Mouse (Mus musculus) ES-E14 (cell line): ENCODE results near the gene Myl6. TPM values are rescaled to one million over a fixed set of nuclear protein-coding genes. Genes with fewer than 3 reads are reported as not detected.
"Not testable (repeated sequence)": the region's sequence is repeated elsewhere in the genome, so short reads cannot be mapped to it uniquely, and the experiment has no call there.

Experiments
- DNase-seq: peaks from one replicate; pipeline ENCODE4 v3.0.0-alpha.2; 2013; ENCODE audit warnings: low read depth, low spot score
- H3K27ac ChIP-seq: 2 replicates; pipeline ENCODE4 v1.5.1; 2012; ENCODE audit warnings: low read depth, mild to moderate bottlenecking, low read length, moderate library complexity, mixed read lengths; ENCODE audit not compliant: poor library complexity, insufficient read depth, severe bottlenecking
- H3K36me3 ChIP-seq: 2 replicates; pipeline ENCODE4 v1.6.1; 2012; ENCODE audit warnings: mild to moderate bottlenecking, low read length, moderate library complexity, mixed read lengths; ENCODE audit not compliant: control insufficient read depth, poor library complexity, insufficient read depth, severe bottlenecking
- H3K4me1 ChIP-seq, 2 experiments: fragments of 150-350 bp in 1 of 2; sonication (generic) in 1 of 2; 2 replicates each; pipeline ENCODE4 v1.6.1; 2012; ENCODE audit warnings: low read length in 2 of 2, mild to moderate bottlenecking in 1 of 2, mixed read lengths in 1 of 2; ENCODE audit not compliant: control insufficient read depth in 2 of 2, insufficient read depth in 2 of 2, poor library complexity in 1 of 2
- H3K4me3 ChIP-seq, 2 experiments: fragments of 150-350 bp in 1 of 2; sonication (generic) in 1 of 2; 2 replicates each; pipeline ENCODE4 v1.5.1; 2012; ENCODE audit warnings: low read length in 2 of 2, low read depth in 1 of 2, mild to moderate bottlenecking in 1 of 2, mixed read lengths in 1 of 2; ENCODE audit not compliant: insufficient read depth in 1 of 2, poor library complexity in 1 of 2, severe bottlenecking in 1 of 2
- H3K9ac ChIP-seq: 2 replicates; pipeline ENCODE4 v1.6.1; 2012; ENCODE audit warnings: low read depth, mild to moderate bottlenecking, low read length, mixed read lengths; ENCODE audit not compliant: poor library complexity, insufficient read depth, severe bottlenecking
- H3K9me3 ChIP-seq: fragments of 150-350 bp; sonication (generic); 2 replicates; pipeline ENCODE4 v1.6.1; 2012; ENCODE audit warnings: low read depth, mild to moderate bottlenecking, low read length; ENCODE audit not compliant: control insufficient read depth, insufficient read depth
- CHD2 ChIP-seq: IDR thresholded peaks from 2 replicates; pipeline ENCODE4 v1.6.1; 2014; ENCODE audit warnings: mild to moderate bottlenecking, low read depth, low read length, inconsistent platforms
- HCFC1 ChIP-seq: IDR thresholded peaks from 2 replicates; pipeline ENCODE4 v1.6.1; 2012; ENCODE audit warnings: low read length, inconsistent platforms, borderline replicate concordance; ENCODE audit not compliant: insufficient read depth
- MAFK ChIP-seq: IDR thresholded peaks from 2 replicates; pipeline ENCODE4 v1.6.1; 2014; ENCODE audit warnings: mild to moderate bottlenecking, low read depth, low read length, inconsistent platforms; ENCODE audit not compliant: insufficient read depth
- ZC3H11A ChIP-seq: IDR thresholded peaks from 2 replicates; pipeline ENCODE4 v1.6.1; 2012; ENCODE audit warnings: low read depth, mild to moderate bottlenecking, inconsistent platforms, low read length, borderline replicate concordance
- ZNF384 ChIP-seq: IDR thresholded peaks from 2 replicates; pipeline ENCODE4 v1.6.1; 2012; ENCODE audit warnings: low read depth, low read length, inconsistent platforms
- in situ Hi-C, 2 experiments: fragments of 600-800 bp; cut with MboI; formaldehyde crosslinking; loops; one replicate each; pipeline ENCODE4 v1.15.1; 2025; ENCODE audit warnings: low sequenced_read_pairs in 2 of 2, inconsistent platforms in 1 of 2; ENCODE audit not compliant: unreplicated experiment in 2 of 2
- total RNA-seq: library from RNA; depleted of rRNA; stranded (reverse); fragments of 300-350 nt; gene quantifications from 2 replicates; pipeline ENCODE4 v1.2.3, GENCODE M21; 2012

Gene Myl6
- total RNA-seq, 1 experiment: 1,090 TPM

DNA sequence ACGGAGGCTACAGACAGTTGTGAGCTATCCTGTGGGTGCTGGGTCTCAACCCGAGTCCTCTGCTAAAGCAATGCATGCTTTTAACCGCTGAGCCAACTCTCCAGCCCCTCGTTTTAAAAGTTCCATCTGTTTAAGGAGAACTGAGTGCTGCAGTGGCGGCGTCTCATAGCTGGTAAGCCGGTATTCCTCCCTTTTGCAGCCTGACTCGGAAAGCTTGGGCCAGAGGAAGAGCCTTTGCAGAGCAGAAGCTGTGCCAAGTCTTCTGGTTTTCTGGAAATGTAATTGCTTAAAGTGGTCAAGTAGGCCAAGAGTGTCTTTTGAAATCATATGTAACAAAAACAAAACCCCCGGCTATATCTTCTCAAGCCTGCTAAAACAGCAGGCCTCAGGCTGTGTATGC is 14.3 kb upstream of the Myl6 start:
- TF ChIP-seq ZNF384 (no peak), MAFK (no peak), ZC3H11A (no peak), CHD2 (no peak), HCFC1 (no peak)
- H3K9ac ChIP-seq: no peak overlapping the region
- H3K27ac ChIP-seq: no peak overlapping the region
- in situ Hi-C loops: no loop called here
- H3K4me1 ChIP-seq: peaks cover 2 to 5% of the 10 kb centered on the region in 2 experiments; a peak in 1 of 4 replicates
- no peaks in the 10 kb centered on the region for H3K9me3 ChIP-seq
- no peak overlapping the region for H3K4me3 ChIP-seq
- DNase-seq: no peak
- peaks cover 15% of the 10 kb centered on the region; the same call in 1 of the 2 replicates for H3K36me3 ChIP-seq

DNA sequence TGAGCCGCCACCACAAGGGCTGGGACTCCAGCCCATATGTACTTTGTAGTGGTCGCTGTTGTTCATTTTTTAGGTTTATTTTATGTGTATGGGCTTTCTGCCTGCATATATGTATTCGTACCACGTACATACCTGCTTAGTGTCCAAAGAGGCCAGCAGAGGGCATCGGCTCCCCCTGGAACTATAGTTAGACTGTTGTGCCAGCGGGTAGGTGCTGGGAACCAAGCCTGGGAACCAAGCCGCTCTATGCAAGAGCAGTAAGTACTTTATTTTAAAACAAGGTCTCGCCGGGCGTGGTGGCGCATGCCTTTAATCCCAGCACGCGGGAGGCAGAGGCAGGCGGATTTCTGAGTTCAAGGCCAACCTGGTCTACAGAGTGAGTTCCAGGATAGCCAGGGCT is 12.0 kb upstream of the Myl6 start:
- H3K9me3 ChIP-seq: no peaks in the 10 kb centered on the region
- H3K27ac ChIP-seq: no peak overlapping the region
- in situ Hi-C loops: no loop called here
- TF ChIP-seq MAFK (no peak), CHD2 (no peak), ZC3H11A (no peak), ZNF384 (no peak), HCFC1 (no peak)
- no peak overlapping the region for H3K9ac ChIP-seq
- no peak for DNase-seq
- H3K36me3 ChIP-seq: peaks cover 2% of the 10 kb centered on the region; the same call in 1 of the 2 replicates
- no peak overlapping the region for H3K4me3 ChIP-seq
- peaks cover 2 to 5% of the 10 kb centered on the region in 2 experiments; a peak in 1 of 4 replicates for H3K4me1 ChIP-seq

DNA sequence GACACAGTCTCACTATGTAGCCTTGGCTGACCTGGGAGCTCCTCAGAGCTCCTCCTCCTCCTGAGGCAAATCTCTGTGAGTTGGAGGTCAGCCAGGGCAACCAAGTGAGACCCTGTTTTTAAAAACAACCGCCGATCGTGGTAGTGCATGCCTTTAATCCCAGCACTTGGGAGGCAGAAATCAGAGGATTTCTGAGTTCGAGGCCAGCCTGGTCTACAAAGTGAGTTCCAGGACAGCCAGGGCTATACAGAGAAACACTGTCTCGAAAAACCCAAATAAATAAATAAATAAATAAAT is 11.4 kb upstream of the Myl6 start:
- in situ Hi-C loops, H3K9me3 ChIP-seq, H3K27ac ChIP-seq, DNase-seq, H3K9ac ChIP-seq, H3K36me3 ChIP-seq, H3K4me3 ChIP-seq, H3K4me1 ChIP-seq: not testable (repeated sequence)

DNA sequence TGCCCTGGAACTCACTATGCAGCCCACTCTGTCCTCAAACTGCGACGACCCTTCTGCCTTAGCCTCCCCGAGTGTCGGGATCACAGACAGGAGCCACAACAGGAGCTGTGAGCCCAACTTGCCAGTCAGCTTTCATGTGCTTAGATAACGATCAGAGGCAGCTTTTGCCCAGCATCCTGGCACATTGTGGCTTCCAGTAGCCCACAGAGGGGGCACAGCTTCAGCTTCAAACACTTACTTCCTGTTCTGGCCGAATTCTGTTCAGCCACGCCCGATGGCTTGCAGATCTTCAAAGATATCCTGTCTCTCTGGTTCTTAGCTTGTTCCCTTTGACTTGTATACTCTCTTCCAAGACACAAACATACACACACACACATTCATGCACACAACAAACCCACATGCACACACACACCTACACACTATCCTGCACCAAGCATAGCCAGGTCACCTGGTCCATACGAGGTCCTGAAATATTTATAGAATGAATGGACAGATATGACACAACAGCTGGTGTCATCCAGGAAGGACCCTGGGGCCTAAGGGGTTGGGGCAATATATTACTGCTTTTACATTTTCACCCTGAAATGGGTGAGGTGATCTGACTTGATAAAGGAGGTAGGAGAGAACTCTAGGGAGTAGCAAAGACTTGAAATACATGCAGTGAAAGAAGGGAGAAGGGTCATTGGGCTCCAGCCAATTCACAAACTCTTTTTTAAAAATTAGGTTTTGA is 10.9 kb upstream of the Myl6 start:
- in situ Hi-C loops: no loop called here
- H3K27ac ChIP-seq: no peak overlapping the region
- H3K9ac ChIP-seq: no peak overlapping the region
- no peaks in the 10 kb centered on the region for H3K9me3 ChIP-seq
- no peak overlapping the region for H3K4me3 ChIP-seq
- H3K4me1 ChIP-seq: peaks cover 2 to 5% of the 10 kb centered on the region in 2 experiments; a peak in 1 of 4 replicates
- no peak for DNase-seq
- H3K36me3 ChIP-seq: no peaks in the 10 kb centered on the region
- TF ChIP-seq CHD2: no peak
- no peak for TF ChIP-seq HCFC1
- TF ChIP-seq MAFK: no peak
- no peak for TF ChIP-seq ZNF384
- TF ChIP-seq ZC3H11A: no peak

DNA sequence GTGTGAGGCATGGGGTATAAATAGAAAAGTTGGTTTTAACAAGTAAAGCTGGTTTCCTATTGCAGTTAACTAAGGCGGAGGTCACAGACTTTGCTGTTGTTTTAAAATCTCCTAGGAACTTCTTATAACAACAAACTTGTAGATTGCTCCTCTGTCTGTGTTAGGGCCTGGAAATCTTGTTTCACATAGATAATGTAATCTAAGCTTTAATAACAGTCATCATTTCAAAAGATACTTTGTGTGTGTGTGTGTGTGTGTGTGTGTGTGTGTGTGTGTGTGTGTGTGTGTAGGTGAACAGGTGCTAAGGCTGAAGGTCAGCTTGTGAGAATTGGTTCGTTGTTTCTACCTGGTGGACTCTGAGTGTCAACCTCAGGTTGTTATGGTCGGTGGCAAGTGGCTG is 10.1 kb upstream of the Myl6 start:
- peaks cover 2 to 5% of the 10 kb centered on the region in 2 experiments; a peak in 1 of 4 replicates for H3K4me1 ChIP-seq
- no peak overlapping the region for H3K9ac ChIP-seq
- no peaks in the 10 kb centered on the region for H3K9me3 ChIP-seq
- DNase-seq: no peak
- H3K36me3 ChIP-seq: no peaks in the 10 kb centered on the region
- in situ Hi-C loops: no loop called here
- no peak overlapping the region for H3K4me3 ChIP-seq
- TF ChIP-seq ZNF384: no peak
- TF ChIP-seq CHD2: no peak
- TF ChIP-seq HCFC1: no peak
- no peak for TF ChIP-seq MAFK
- TF ChIP-seq ZC3H11A: no peak
- H3K27ac ChIP-seq: no peak overlapping the region
